Mouse (Mus musculus) naive thymus-derived CD4-positive, alpha-beta T cell, adult 2 months (primary cell): ENCODE results near the gene Lrrc7.

Experiments used
- DNase-seq: peaks from one replicate; pipeline ENCODE4 v3.0.0-alpha.2; 2011; ENCODE audit warnings: low read depth

Lrrc7 gene

GRCm38 (mm10) chr3:158365801-158366200 lies 196.2 kb downstream of the Lrrc7 start:
- DNase-seq: no peak

DNA sequence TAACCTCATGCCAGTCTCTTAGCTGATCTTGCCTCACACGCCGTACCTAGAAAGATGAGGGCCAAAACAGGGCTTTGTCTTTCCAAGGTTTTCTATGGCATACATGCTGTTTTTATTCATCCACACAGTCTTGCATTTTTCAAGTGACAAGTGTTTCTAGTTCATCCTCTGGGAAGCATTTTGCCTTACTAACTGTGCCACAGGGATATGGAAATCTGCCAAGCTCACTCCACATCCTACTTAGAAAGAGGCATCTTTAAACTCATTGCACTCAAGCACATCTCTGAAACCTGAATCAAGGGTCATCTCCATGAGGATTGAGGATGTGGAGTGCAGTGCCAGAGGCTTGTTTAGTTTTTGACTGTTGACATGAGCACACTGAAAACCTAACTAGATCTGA lies 199.9 kb downstream of the Lrrc7 start:
- no peak for DNase-seq

DNA sequence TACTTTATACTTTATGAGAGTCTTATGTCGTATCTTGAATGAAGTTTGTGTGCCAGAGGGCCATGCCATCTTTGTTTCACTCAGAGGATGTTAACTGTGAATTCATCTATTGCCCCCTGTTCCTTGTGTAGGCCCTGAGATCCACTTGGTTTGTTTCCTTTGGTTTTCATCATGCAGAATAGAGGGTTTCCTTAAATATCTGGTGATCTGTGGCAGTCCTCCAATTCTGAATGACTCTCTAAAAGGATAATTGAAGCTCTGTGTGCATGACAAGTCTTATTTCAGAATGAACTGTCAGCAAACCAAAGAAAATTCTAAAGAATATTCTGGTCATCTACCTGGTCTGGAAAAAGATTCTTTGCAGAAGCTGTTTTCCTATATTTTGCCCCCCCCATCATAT lies 205.3 kb downstream of the Lrrc7 start:
- DNase-seq: no peak

DNA sequence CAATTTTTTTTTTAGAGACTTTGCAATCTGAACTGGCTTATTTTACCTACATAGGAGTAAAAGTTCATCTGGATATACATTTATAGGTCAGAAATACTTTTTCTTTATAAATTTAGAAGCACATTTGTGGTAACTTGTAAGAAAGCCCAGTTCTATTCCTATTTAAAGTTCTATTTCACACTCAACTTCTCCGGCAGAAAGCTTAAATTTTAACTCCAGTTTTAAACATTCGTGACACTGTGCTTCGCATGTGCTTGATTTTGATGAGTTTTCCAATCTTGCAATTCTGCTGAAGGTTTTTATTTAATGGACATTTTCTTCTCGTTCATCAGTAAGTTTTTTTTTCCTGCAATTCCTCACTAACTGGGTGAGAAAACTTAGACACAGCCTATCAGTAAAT lies 205.8 kb downstream of the Lrrc7 start:
- DNase-seq: no peak

DNA sequence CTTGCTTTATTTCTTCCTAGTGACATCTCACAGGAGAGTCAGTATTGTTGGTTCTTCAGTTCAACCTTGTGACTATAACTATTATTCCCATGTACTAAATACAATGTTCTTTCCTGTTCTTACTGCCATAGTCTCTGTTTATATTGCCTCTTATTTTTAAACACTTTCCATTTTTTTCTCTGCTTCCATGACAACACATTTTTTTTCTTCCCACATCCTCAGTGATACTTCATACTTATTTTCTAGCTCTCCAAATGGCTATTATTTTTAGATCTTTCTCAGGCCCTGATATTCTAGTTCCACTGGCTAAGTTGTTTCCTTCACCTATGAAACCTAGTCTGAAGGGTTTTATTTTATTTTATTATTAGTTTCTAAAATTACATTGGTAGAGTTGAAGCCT lies 221.2 kb downstream of the Lrrc7 start:
- no peak for DNase-seq

DNA sequence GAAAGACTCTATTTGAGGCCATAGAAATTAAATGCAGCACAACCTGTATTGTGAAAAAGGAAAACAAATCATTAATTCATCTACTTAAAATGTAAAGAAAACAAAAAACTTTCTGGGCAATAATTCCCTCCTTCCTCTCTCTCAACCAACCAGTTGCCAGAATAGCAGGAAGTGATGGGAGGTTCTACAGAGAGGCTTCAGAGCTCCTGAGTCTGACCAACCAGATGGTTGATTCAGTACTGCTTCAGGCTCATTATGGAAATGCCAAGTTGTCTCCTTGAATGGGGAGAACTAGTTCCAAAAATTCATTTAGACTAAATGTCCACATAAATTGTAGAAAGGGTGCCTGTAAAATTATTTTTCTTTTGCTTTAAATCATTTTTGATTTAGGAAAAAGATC lies 231.9 kb downstream of the Lrrc7 start:
- no peak for DNase-seq

GRCm38 (mm10) chr3:158310391-158310790 lies 251.6 kb downstream of the Lrrc7 start:
- no peak for DNase-seq

DNA sequence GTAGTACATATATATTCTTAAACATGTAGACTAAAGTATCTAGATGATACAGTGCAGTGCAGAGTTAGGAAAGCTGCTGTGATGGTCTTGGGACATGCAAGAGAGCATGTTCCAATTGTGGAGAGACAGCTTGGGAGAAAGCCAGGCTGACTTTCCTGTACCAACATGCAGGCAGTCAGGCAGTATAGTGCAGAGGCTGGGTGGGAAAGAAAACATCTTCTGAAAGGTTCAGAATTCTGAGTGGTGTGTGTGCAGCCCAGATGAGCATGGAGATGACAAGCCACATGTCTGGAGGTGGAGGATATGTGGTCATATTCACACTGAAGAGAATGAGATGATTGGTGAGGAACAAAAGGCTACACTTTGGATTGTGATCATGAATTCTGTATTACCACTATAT lies 254.6 kb downstream of the Lrrc7 start:
- DNase-seq: no peak

GRCm38 (mm10) chr3:158298732-158299131 lies 263.3 kb downstream of the Lrrc7 start:
- DNase-seq: no peak

DNA sequence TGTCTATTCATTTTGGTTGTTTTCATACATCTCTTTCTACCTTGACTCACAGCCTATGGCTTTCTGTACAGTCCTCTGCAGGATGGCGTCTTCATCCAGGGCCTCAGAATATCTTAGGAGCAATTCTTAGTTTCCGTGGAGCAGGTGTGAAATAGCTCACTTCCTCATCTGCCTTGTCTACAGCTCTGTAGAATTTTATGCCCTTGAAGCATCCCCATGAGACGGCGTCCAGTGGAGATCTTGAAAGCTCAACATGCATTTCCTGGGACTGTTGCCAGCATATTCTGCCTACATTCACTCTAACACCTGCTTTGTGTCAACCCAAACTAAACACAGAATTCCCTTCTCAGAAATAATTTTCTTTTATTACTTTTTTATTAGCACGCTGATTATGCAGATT lies 267.0 kb downstream of the Lrrc7 start:
- no peak for DNase-seq

GRCm38 (mm10) chr3:158284431-158284830 lies 277.6 kb downstream of the Lrrc7 start:
- DNase-seq: no peak

DNA sequence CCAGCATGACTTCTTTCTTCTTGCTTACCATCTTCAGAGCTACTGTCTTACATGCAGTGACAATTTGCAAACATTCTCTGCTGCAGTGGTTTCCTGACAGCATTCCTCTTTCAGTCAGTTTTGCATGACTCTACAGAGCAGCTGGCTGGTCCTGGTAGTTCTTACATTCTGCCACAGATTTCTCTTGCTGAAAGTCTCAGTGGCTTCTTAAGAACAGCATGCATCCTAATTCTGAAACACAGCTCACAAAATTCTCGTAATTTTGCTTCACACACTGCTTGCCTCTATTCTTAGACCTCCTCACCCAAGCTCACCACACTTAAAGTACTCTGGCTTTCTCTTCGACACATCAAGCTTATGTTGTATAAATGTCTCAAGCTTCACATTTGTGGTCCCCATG lies 283.4 kb downstream of the Lrrc7 start:
- DNase-seq: no peak

DNA sequence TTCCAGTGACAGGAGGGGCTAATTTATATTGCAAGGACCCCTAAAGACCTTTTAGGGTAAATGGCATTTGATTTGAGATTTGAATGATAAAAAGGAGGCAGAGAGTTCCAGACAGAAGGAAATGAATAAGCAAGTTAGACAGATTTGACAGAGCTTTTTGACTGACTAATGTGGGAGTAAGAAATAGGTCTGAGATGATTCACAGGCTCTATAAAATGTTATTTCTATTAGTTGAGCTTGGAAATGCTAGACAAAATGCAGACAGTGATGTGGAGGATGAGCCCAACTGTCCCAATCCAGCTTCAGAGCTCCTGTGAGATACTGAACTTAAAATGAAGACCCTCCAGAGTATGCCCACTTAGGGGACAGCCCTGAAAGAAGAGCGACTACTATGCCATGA lies 289.3 kb downstream of the Lrrc7 start:
- no peak for DNase-seq

GRCm38 (mm10) chr3:158270887-158271286 lies 291.1 kb downstream of the Lrrc7 start:
- no peak for DNase-seq

DNA sequence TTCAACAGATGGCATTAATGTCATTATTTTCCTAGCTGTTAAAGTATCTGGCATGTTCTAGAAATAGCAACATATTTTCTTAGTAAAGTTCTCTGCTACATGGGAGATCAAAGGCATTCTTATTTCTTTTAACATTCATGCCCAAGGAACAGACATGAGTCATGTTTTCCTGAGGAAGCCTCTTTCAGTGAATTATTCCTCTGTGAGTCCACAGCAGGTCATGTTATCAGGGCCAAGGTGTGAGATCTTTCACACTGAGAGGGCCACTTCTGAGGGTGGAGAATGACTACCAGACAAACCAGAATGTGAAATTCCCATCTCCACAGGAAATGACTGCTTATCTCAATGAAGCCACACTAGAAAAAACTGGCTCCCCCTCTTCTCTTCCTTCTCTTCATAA lies 309.4 kb downstream of the Lrrc7 start:
- DNase-seq: no peak

GRCm38 (mm10) chr3:158247672-158248071 lies 314.3 kb downstream of the Lrrc7 start:
- no peak for DNase-seq

GRCm38 (mm10) chr3:158210657-158211056 lies 351.4 kb downstream of the Lrrc7 start:
- no peak for DNase-seq

GRCm38 (mm10) chr3:158210026-158210425 lies 352.0 kb downstream of the Lrrc7 start:
- no peak for DNase-seq

DNA sequence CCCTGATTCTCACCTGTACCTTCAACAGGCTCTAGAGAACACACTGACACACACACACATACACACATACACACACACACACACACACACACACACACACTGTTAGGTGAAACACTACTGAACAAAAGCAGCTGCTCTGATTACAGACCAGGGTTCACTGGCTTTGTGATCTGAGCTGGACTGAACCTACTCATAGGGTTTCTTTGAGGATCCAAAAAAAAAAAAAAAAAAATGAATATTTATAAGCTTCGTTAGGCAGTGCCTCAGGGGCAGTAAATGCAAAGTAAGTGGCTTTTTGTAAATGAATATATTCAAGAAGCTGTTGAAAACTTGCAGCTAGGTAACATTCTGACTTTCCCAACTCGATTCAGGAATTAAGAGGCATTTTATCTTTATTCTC lies 354.2 kb downstream of the Lrrc7 start:
- DNase-seq: no peak

DNA sequence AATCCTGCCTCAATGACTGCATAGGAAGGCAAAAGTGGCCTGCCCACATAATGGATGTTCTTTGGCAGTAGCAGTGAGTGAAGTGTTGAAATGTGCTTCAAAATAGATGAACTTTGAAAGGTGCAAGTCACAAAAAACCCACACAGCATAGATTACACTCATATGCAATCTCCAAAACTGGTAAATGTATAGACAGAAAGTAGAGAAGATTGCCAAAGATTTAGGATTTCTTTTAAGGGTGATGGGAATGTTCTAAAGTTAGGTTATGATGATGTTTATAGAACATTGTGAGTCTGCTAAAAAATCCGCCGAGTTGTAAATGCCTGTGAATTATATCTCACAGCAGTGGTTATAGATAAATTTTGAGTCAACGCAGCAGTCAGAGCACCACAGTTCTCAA lies 359.2 kb downstream of the Lrrc7 start:
- no peak for DNase-seq

GRCm38 (mm10) chr3:158195426-158195825 lies 366.6 kb downstream of the Lrrc7 start:
- no peak for DNase-seq

- no peak for DNase-seq
Measured at GRCm38 (mm10) chr3:158193229-158193628, 368.8 kb downstream of the Lrrc7 start.

- no peak for DNase-seq
Measured at GRCm38 (mm10) chr3:158174880-158175735, 386.9 kb downstream of the Lrrc7 start.

DNA sequence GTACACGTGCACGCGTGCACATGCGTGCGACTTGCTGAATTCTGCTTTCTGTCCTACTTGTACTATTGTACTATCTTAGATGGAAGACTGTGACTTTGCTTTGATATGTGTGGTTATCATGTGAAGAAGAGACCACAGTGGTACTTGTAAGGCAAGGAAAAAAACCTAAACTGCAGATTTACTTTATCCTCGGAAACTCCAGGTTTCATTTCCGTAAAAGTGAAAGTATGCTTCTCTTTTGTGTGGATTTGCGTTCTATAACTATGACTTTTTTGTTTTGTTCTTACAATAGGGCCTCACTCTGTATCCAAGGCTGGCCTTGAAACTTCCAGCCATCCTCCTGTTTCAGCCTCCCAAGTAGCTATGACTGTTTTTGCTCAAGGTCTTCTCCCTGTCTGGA lies 392.8 kb downstream of the Lrrc7 start:
- DNase-seq: no peak
